Mouse (Mus musculus): Measurements from ENCODE around the gene Smok3c. TPM values are rescaled to one million over a fixed set of nuclear protein-coding genes. Genes with fewer than 3 reads are reported as not detected.

Gene Smok3c
- total and polyA plus RNA-seq, 3 experiments, result not detected

DNA sequence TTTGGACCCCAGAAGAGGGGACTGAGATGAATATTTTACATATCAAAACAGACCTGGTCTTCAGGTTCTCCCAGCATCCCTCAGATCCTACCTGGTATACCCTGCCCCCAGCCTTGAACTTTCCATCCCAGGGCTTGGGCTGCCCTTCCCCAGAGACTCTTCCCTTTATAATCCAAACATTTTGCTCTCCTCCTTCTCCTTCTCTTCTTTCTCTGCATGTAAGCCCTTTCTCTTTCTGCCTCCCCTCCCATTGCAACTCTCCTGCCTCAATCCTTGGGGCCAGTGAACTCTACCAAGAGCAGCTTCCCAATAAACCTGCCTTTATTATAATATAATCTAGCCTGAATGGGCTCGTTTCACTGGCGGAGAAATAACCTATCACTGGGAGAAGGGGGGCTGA lies 30.9 kb downstream of the Smok3c start:
- H3K27ac ChIP-seq, result no peak overlapping the region
- H3K9ac ChIP-seq (ENCODE audit: low read depth, low read length), result no peak overlapping the region
- H3K79me2 ChIP-seq (replicated peaks; ENCODE audit: control insufficient read depth, insufficient read depth, low read length), result peaks cover 1% of the 10 kb centered on the region
- no peak for DNase-seq
- peaks cover 5% of the 10 kb centered on the region for H3K4me1 ChIP-seq (ENCODE audit: control insufficient read depth, insufficient read depth, low read length)
- TF ChIP-seq EP300 (IDR thresholded peaks at IDR 0.05; ENCODE audit: insufficient read depth, low read depth, low read length) (no peak), POLR2A (IDR thresholded peaks at IDR 0.05; ENCODE audit: insufficient read depth, low read depth, low read length) (no peak), CTCF (IDR thresholded peaks at IDR 0.05) (no peak)
- no peaks in the 10 kb centered on the region for H3K27me3 ChIP-seq (ENCODE audit: control insufficient read depth, insufficient read depth, low read length)
- H3K4me3 ChIP-seq, result no peak overlapping the region
- 85% methylated on average over 2 of the region's 2 CpGs for WGBS
- peaks cover 14% of the 10 kb centered on the region for H3K36me3 ChIP-seq (ENCODE audit: control insufficient read depth, insufficient read depth, low read length)
- intact Hi-C loops (cut with DNase I), result loop anchor here (2.0 kb wide), 1 partner anchor 33 kb away; the partner anchor contains the start of gene Zscan21

DNA sequence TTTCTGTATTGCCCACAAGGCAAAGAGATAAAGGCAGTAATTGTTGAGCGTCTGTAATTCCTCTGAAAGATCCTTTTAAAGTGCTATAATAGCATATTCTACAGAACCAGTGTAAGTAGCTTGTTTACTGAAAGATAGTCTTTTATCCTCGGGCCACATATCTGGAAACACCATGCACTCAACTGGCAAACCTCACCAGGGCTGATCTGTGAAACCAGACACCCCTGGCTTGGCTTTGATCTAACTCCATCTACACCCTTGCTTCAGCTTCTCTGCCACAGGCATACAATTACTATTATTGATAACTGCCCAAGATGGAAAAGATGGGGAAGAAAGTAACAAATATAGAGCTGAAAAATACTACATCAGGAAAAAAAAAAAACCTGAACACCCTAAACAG lies 31.5 kb downstream of the Smok3c start:
- no peak overlapping the region for H3K27ac ChIP-seq
- peak overlapping the region; percentile 97; the same call in 1 of the 2 replicates for H3K4me3 ChIP-seq
- peaks cover 5% of the 10 kb centered on the region for H3K4me1 ChIP-seq (ENCODE audit: control insufficient read depth, insufficient read depth, low read length)
- WGBS, result 44% methylated on average over 2 of the region's 2 CpGs
- H3K9ac ChIP-seq (ENCODE audit: low read depth, low read length), result no peak overlapping the region
- TF ChIP-seq POLR2A (IDR thresholded peaks at IDR 0.05; ENCODE audit: insufficient read depth, low read depth, low read length) (no peak), EP300 (IDR thresholded peaks at IDR 0.05; ENCODE audit: insufficient read depth, low read depth, low read length) (no peak), CTCF (IDR thresholded peaks at IDR 0.05) (no peak)
- peaks cover 14% of the 10 kb centered on the region for H3K36me3 ChIP-seq (ENCODE audit: control insufficient read depth, insufficient read depth, low read length)
- intact Hi-C loops (cut with DNase I), result loop anchor here (2.0 kb wide), 1 partner anchor 32 kb away; the partner anchor contains the start of gene Zscan21
- no peaks in the 10 kb centered on the region for H3K27me3 ChIP-seq (ENCODE audit: control insufficient read depth, insufficient read depth, low read length)
- DNase-seq, result no peak
- H3K79me2 ChIP-seq (replicated peaks; ENCODE audit: control insufficient read depth, insufficient read depth, low read length), result peaks cover 4% of the 10 kb centered on the region

DNA sequence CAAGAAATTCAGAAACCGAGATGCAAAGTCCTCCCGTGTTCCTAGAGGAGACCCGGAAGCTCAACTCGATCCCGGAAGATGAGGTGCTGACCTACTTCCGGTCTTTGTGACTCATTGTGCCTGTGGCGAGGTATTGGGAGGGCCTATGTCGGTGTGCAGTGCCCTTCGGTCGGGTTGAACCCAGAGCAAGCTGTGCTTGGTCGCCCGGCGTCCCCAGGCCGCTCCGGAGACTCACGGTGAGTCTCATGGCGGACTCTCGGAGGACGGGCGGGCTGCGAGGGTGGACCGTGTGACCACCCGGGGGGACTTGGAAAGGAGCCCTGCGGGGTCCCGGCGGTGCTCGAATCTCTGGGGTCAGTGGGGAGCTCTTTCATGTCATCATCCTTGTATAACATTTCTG lies 32.0 kb downstream of the Smok3c start, which contains the start of gene Zkscan1:
TSS of gene Zkscan1 (plus strand) at position 89 of the 400 bp plus-strand sequence.
- Histone ChIP-seq H3K79me2 (replicated peaks; ENCODE audit: control insufficient read depth, insufficient read depth, low read length) (peaks cover 4% of the 10 kb centered on the region), H3K4me3 (peak within 1 kb of the TSS; percentile 97), H3K4me1 (ENCODE audit: control insufficient read depth, insufficient read depth, low read length) (peaks cover 5% of the 10 kb centered on the region), H3K9ac (ENCODE audit: low read depth, low read length) (peak within 1 kb of the TSS; percentile 82), H3K27me3 (ENCODE audit: control insufficient read depth, insufficient read depth, low read length) (no peaks in the 10 kb centered on the region), H3K27ac (peak within 1 kb of the TSS; percentile 93), H3K36me3 (ENCODE audit: control insufficient read depth, insufficient read depth, low read length) (peaks cover 14% of the 10 kb centered on the region)
- intact Hi-C loops (cut with DNase I), result loop anchor here (2.0 kb wide), 1 partner anchor 32 kb away; the partner anchor contains the start of gene Zscan21
- under 1% methylated on average over 27 of the region's 27 CpGs for WGBS
- peak; percentile 77 to 84 for DNase-seq
- TF ChIP-seq EP300 (IDR thresholded peaks at IDR 0.05; ENCODE audit: insufficient read depth, low read depth, low read length), result peak; percentile 67
- no peak for TF ChIP-seq CTCF (IDR thresholded peaks at IDR 0.05)
- peak; percentile 88 for TF ChIP-seq POLR2A (IDR thresholded peaks at IDR 0.05; ENCODE audit: insufficient read depth, low read depth, low read length)

DNA sequence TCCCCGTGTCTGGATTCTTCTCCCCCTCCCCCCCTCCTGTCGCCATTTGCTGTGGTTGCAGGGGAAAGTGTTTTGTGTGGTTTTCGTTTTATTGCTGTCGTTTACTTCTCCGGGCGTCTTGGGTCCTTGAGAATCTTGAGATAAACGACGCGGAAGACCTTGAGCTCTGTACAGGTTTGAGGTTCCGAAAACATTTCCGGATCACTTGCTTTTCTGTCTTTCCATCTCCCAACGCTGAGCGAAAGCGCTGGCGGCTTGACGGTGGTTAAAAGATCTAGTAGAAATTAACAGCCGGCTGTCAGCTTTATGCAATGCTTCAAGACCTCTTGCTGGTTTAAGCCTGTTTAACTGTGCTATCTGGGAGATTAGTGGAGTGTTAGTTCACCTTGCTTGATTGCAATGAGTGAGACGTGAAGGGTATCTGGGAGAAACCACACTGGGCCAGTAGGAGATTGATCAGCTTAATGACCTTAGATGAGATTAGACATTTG lies 32.5 kb downstream of the Smok3c start:
- Histone ChIP-seq H3K79me2 (replicated peaks; ENCODE audit: control insufficient read depth, insufficient read depth, low read length) (peaks cover 4% of the 10 kb centered on the region), H3K36me3 (ENCODE audit: control insufficient read depth, insufficient read depth, low read length) (peaks cover 14% of the 10 kb centered on the region), H3K4me1 (ENCODE audit: control insufficient read depth, insufficient read depth, low read length) (peaks cover 5% of the 10 kb centered on the region), H3K27me3 (ENCODE audit: control insufficient read depth, insufficient read depth, low read length) (no peaks in the 10 kb centered on the region), H3K27ac (peak overlapping the region; percentile 93), H3K4me3 (peak overlapping the region; percentile 97), H3K9ac (ENCODE audit: low read depth, low read length) (peak overlapping the region; percentile 82)
- WGBS, result under 1% methylated on average over 18 of the region's 18 CpGs
- DNase-seq, result no peak
- TF ChIP-seq CTCF (IDR thresholded peaks at IDR 0.05), result no peak
- TF ChIP-seq POLR2A (IDR thresholded peaks at IDR 0.05; ENCODE audit: insufficient read depth, low read depth, low read length), result no peak
- no peak for TF ChIP-seq EP300 (IDR thresholded peaks at IDR 0.05; ENCODE audit: insufficient read depth, low read depth, low read length)
- intact Hi-C loops (cut with DNase I), result loop anchor here (2.0 kb wide), 1 partner anchor 31 kb away; the partner anchor contains the start of gene Zscan21

DNA sequence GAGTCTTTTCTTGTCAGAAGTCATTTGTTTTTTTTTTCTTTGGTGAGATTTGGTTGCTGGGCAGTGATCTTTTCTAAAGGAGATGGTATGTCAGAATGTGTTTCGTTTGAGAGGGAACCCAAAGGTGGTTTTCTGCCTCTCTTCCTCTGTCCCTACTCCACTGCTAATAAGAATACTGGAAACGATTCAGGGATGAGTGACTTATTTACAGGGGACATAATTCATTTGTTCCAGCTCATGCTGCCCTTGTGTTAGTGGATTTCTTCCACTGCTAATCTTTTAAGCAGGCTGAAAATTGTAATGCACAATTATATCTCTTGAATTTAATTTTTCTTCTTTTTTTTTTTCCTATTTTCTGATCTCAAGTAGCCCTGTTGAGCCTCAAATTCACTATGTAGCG lies 33.8 kb downstream of the Smok3c start:
- Histone ChIP-seq H3K36me3 (ENCODE audit: control insufficient read depth, insufficient read depth, low read length) (peaks cover 14% of the 10 kb centered on the region), H3K27me3 (ENCODE audit: control insufficient read depth, insufficient read depth, low read length) (no peaks in the 10 kb centered on the region), H3K79me2 (replicated peaks; ENCODE audit: control insufficient read depth, insufficient read depth, low read length) (peaks cover 4% of the 10 kb centered on the region), H3K27ac (no peak overlapping the region), H3K9ac (ENCODE audit: low read depth, low read length) (no peak overlapping the region), H3K4me1 (ENCODE audit: control insufficient read depth, insufficient read depth, low read length) (peaks cover 5% of the 10 kb centered on the region), H3K4me3 (no peak overlapping the region)
- intact Hi-C loops (cut with DNase I), result loop anchor here (2.0 kb wide), 1 partner anchor 68 kb away; the partner anchor contains the start of gene Zfp113
- DNase-seq, result no peak
- no peak for TF ChIP-seq CTCF (IDR thresholded peaks at IDR 0.05)
- no peak for TF ChIP-seq POLR2A (IDR thresholded peaks at IDR 0.05; ENCODE audit: insufficient read depth, low read depth, low read length)
- WGBS, result 60% methylated on average over 3 of the region's 3 CpGs

DNA sequence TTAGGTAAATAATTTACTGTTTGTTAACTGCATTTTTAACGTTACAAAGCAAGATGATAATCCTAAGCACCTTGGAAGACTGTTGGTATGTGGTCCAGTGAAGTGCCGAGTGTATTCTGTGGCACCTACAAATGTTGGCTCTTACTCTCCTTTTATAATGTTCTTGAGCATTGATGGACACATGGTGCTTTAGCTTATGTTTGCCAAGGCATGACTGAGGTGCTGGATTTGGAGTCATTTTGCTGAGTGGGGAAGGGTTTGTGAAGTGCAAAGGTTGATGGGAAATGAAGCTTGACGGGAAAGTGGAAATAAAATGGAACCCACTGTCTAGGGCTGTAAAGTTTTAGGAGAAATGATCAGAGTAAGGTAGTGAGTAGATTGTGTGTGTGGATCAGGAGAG lies 35.4 kb downstream of the Smok3c start:
- intact Hi-C loops (cut with DNase I), result no loop called here
- Histone ChIP-seq H3K9ac (ENCODE audit: low read depth, low read length) (no peak overlapping the region), H3K27ac (no peak overlapping the region), H3K4me3 (no peak overlapping the region), H3K27me3 (ENCODE audit: control insufficient read depth, insufficient read depth, low read length) (no peaks in the 10 kb centered on the region), H3K36me3 (ENCODE audit: control insufficient read depth, insufficient read depth, low read length) (peaks cover 14% of the 10 kb centered on the region), H3K4me1 (ENCODE audit: control insufficient read depth, insufficient read depth, low read length) (peaks cover 5% of the 10 kb centered on the region), H3K79me2 (replicated peaks; ENCODE audit: control insufficient read depth, insufficient read depth, low read length) (peaks cover 4% of the 10 kb centered on the region)
- TF ChIP-seq POLR2A (IDR thresholded peaks at IDR 0.05; ENCODE audit: insufficient read depth, low read depth, low read length), result no peak
- TF ChIP-seq EP300 (IDR thresholded peaks at IDR 0.05; ENCODE audit: insufficient read depth, low read depth, low read length), result no peak
- no peak for TF ChIP-seq CTCF (IDR thresholded peaks at IDR 0.05)
- no peak for DNase-seq
- 60% methylated on average over 3 of the region's 3 CpGs for WGBS
